Mouse (Mus musculus) G1E (cell line): ENCODE measurements around the gene Trpc3.

Source experiments
- CTCF ChIP-seq: IDR thresholded peaks from 2 replicates; pipeline ENCODE4 v1.5.1; 2012; ENCODE audit warnings: low read depth, low read length, inconsistent platforms, mixed read lengths
- POLR2AphosphoS5 ChIP-seq: IDR thresholded peaks from 2 replicates; pipeline ENCODE4 v1.6.1; 2012; ENCODE audit warnings: low read depth, low read length, inconsistent platforms; ENCODE audit not compliant: insufficient replicate concordance

DNA sequence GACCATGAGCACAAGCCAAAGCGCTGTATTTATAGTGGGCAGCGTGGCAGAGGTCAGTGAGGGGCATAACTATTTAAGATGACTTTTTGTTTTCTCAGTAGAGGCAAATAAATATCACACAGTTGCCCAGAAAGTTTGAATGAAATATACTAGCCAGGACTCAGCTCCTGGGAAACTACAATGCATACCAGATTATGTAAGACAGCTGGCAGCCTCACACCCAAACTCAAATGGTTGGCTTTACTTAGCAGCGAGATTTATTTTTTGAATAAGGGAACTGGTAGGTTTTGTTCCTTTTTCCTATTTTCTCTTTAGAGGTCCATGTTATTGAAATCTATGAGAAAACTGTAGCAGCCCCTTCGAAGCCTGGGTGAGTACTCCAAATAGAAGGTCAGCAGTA, 48.1 kb upstream of the Trpc3 start:
- TF ChIP-seq POLR2AphosphoS5 (no peak), CTCF (no peak)
